Mouse (Mus musculus) adrenal gland, postnatal 4 days (tissue): Measurements from ENCODE around the gene Itpkb. TPM values are rescaled to one million over a fixed set of nuclear protein-coding genes. Genes with fewer than 3 reads are reported as not detected.

ENCODE experiments used
- DNase-seq, 2 experiments: peaks; one replicate each; pipeline ENCODE4 v3.0.0; 2021 to 2022; ENCODE audit warnings: low spot score in 2 of 2, mixed read lengths in 2 of 2
- total RNA-seq, 2 experiments: library from RNA; stranded (reverse); gene quantifications; 2 replicates each; pipeline ENCODE4 v1.2.3; 2021

Itpkb gene
- total RNA-seq, 2 experiments from 2014 or later = 73.5 to 77.8 TPM

- DNase-seq = no peak
Measured at GRCm38 (mm10) chr1:180444411-180444810, 114.1 kb downstream of the Itpkb start.

DNA sequence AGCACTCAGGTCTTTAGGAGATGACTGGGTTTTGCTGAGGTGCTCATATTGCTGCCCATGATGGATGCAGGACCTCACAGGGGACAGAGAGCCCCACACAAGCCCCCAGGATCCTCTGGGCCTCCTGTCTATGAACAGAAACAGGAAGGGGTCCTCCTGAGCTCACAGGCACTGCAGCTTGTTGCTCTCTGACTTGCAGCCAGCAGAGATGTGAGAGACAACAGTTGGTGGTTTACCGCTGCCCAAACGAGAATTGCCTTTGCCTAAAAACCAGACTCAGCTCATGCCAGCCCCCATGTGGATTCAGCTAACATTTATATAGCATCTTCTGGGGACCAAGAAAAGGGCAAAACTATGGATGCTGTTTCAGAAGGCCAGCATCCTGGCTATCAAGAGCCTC lies 119.4 kb downstream of the Itpkb start:
- DNase-seq = no peak

DNA sequence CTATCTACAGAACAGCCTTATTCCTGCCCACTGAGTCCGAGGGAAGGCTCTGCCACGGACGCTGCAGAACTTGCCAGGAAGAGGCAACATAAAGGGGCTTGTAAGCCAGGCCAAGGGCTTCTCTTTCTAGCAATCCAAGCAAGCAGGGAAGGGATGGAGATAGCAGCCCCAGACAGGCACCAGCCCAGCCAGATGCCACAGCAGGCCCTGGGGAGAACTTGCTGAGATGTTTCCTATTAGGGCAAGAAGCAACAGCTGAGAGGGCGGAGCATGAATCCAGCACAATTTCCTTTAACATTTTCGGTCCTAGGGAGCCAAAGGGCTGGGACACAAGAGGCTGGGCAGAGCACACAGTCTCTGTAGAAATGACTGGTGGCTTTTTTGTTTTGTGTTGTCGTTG lies 128.0 kb downstream of the Itpkb start:
- no peak for DNase-seq

DNA sequence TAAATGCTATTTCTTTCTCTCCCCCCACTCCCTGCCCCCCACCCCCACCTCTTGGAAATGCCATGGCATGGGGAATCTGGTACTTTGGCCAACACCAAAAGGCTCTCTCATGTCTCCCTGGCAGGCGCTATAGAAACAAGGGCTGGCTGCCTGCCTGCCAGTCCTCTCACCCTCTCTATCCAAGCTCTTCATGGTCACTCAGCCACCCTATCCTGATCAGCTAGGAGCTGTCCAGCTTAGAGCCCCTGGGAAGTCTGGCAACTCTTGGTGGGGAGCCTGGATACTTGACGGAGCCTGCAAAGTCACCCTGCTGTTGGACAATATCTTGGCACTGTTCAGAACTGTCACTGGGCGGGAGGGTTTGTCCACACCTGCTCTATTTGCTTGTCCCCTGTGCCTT lies 128.4 kb downstream of the Itpkb start:
- DNase-seq = no peak

GRCm38 (mm10) chr1:180460721-180461120 lies 130.4 kb downstream of the Itpkb start:
- no peak for DNase-seq

DNA sequence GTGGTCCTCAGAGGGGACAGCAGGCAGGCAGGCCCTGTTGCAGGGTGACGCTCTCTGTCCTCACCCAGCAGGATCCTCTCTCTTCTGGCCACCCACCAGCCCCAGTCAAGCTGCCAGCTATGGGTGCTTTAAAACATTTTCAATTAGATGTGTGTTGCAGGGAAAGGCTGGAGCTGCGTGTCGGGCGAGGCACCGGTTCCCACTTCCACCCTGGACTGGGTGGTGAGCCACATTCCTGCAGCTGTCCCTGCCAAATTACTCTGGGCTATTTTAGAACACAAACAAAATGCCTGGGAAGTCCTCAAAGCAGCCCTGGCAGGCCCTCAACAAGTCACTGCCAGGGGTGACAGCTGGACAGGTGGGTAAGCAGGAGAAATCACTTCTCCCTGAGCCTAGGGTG lies 132.1 kb downstream of the Itpkb start:
- DNase-seq = no peak

- DNase-seq = no peak
Measured at GRCm38 (mm10) chr1:180462983-180463475, 132.7 kb downstream of the Itpkb start.

GRCm38 (mm10) chr1:180464357-180464756 lies 134.1 kb downstream of the Itpkb start:
- no peak for DNase-seq

GRCm38 (mm10) chr1:180465620-180466019 lies 135.3 kb downstream of the Itpkb start:
- DNase-seq = no peak

DNA sequence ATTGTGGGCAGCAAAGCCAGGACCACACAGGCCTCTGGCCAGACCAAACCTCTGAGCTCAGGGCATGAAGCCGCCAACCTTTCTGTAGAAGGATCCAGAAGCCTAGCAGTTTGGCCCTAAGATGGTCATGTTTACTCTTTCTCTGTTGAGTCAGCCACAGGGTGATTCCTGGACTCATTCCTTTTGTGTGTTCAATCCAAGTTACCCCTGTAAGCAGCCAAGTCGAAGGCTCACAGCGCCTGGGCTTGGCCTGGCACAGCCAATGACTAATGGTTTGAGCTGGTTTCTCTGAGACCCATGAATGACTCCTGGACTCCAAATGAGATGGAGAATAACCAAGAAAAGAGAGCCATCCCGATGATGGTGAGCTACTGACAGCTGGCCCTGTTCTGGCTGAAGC lies 137.7 kb downstream of the Itpkb start:
- no peak for DNase-seq

GRCm38 (mm10) chr1:180473566-180473965 lies 143.3 kb downstream of the Itpkb start:
- no peak for DNase-seq

Other genes starting within 250 kb of the Itpkb start
- gene Coq8a, start 130.9 kb upstream of the Itpkb start, total RNA-seq = 100 to 1,000 TPM; 167 to 183 TPM
- 10 to 100 TPM; 40.2 to 45.4 TPM for gene Psen2, start 67.0 kb upstream of the Itpkb start, total RNA-seq
- gene Stum, start 153.0 kb downstream of the Itpkb start, total RNA-seq = 1 to 10 TPM in 1 of 2 experiments, under 1 TPM in 1; 0.95 to 1.0 TPM
- gene Parp1, start 238.4 kb downstream of the Itpkb start, total RNA-seq = 100 to 1,000 TPM; 120 to 131 TPM